Mouse (Mus musculus) hindbrain, embryonic 14.5 days (tissue): Measurements from ENCODE around the gene Slc16a1. TPM values are rescaled to one million over a fixed set of nuclear protein-coding genes. Genes with fewer than 3 reads are reported as not detected.
A peak's percentile ranks its signal among the peaks of the same experiment; 100 is the strongest.
"Not testable (repeated sequence)": the region's sequence is repeated elsewhere in the genome, so short reads cannot be mapped to it uniquely, and the experiment has no call there.

Source experiments
- ATAC-seq: fragments of 200-750 bp; cut with Nextera tagmentation; 2 replicates; pipeline ENCODE4 v1.8.0; 2017; ENCODE audit warnings: moderate number of reproducible peaks, mild to moderate bottlenecking, moderate TSS enrichment, moderate library complexity; ENCODE audit not compliant: low FRiP score
- DNase-seq: peaks from one replicate; pipeline ENCODE4 v3.0.0-alpha.2; 2015; ENCODE audit warnings: low spot score
- H3K27ac ChIP-seq: fragments of 300-500 bp; sonication (generic); 2 replicates; pipeline ENCODE4 v1.5.1; 2014; ENCODE audit warnings: mild to moderate bottlenecking, moderate library complexity
- H3K27me3 ChIP-seq: fragments of 300-500 bp; sonication (generic); 2 replicates; pipeline ENCODE4 v1.6.1; 2014; ENCODE audit warnings: mild to moderate bottlenecking, low read length, mixed read lengths; ENCODE audit not compliant: control insufficient read depth, insufficient read depth
- H3K36me3 ChIP-seq: fragments of 300-500 bp; sonication (generic); replicated peaks from 2 replicates; pipeline ENCODE4 v1.6.1; 2014; ENCODE audit not compliant: control insufficient read depth, insufficient read depth
- H3K4me1 ChIP-seq: fragments of 300-500 bp; sonication (generic); replicated peaks from 2 replicates; pipeline ENCODE4 v1.6.1; 2014; ENCODE audit warnings: antibody characterized with exemption, low read length, mixed read lengths; ENCODE audit not compliant: control insufficient read depth, insufficient read depth
- H3K4me2 ChIP-seq: fragments of 300-500 bp; sonication (generic); replicated peaks from 2 replicates; pipeline ENCODE4 v1.6.1; 2014; ENCODE audit warnings: mild to moderate bottlenecking, moderate library complexity
- H3K4me3 ChIP-seq: fragments of 300-500 bp; sonication (generic); replicated peaks from 2 replicates; pipeline ENCODE4 v1.5.1; 2014; ENCODE audit warnings: mild to moderate bottlenecking, low read length
- H3K9ac ChIP-seq: fragments of 300-500 bp; sonication (generic); 2 replicates; pipeline ENCODE4 v1.6.1; 2014
- H3K9me3 ChIP-seq: fragments of 300-500 bp; sonication (generic); 2 replicates; pipeline ENCODE4 v1.6.1; 2016; ENCODE audit warnings: low read length; ENCODE audit not compliant: control insufficient read depth
- WGBS: fragments of 180-500 bp; shearing (Covaris S2); extraction: QIAGEN DNeasy Blood & Tissue Kit; methylation state at CpG from one replicate; pipeline ENCODE4 v1.1.7; 2014; 5-methylcytosine and 5-hydroxymethylcytosine counted together
- polyA plus RNA-seq: library from polyadenylated mRNA; unstranded; fragments of >200 nt; fragmentation: Nextera tagmentation; extraction: Ambion mirVana; gene quantifications from 2 replicates; pipeline ENCODE4 v1.2.1, GENCODE M21; 2014

Slc16a1 gene
- polyA plus RNA-seq, 1 experiment from 2014 or later, result 10.0 TPM

GRCm38 (mm10) chr3:104669856-104670182 is 31.4 kb downstream of the Slc16a1 start:
- DNase-seq, result no peak
- no peaks in the 10 kb centered on the region for H3K36me3 ChIP-seq
- peaks cover 10% of the 10 kb centered on the region for H3K4me1 ChIP-seq
- no peak overlapping the region for H3K9ac ChIP-seq
- no peak overlapping the region for H3K4me3 ChIP-seq
- H3K9me3 ChIP-seq, result no peaks in the 10 kb centered on the region
- 29% methylated on average over 1 of the region's 1 CpGs for whole genome bisulfite sequencing
- ATAC-seq, result no peak
- no peak overlapping the region for H3K27ac ChIP-seq
- H3K4me2 ChIP-seq, result no peak overlapping the region
- no peaks in the 10 kb centered on the region for H3K27me3 ChIP-seq

DNA sequence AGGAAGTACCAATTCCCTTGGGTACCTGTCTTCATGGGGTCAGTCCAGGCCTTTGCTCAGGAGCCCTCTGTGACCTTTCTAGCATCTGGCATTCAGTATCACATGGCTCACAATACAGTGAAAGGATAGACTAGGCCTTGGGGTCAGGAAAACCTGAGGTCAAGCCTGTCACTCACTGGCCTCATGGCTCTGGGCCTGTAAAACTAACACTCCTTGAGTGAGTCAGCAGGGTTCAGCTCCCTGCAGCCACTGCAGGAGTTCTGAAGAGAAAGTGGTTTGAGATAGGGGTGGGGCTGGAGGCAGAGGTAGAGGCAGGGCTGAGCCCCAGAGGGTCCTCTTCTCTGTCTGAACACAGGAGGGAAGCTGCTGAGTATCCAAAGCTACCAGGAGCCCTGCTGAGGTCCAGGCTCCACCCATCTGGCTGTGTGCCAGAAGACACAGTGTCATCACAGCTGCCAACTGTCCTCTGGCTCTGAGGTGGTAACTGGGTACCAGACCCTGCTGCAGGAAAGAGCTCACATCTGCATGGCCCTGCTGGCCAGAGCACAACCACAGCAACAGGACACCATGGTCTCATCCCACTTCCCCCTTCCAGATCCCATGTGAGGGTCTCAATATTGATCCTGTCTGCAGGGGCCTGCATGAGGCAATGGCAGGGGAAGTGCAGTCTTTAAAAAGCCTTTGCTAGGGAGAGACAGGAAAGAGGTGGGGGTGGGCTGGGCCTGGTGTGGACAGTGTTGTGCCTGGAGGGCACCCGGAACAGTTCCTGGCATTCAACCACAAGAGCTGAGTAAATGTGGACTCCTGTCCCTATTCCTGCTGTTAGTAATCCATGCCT is 31.9 kb downstream of the Slc16a1 start:
- not testable (repeated sequence) for H3K9me3 ChIP-seq, H3K4me2 ChIP-seq, DNase-seq, H3K27me3 ChIP-seq, H3K4me3 ChIP-seq, H3K27ac ChIP-seq, H3K36me3 ChIP-seq, H3K9ac ChIP-seq
- ATAC-seq, result 0 out of 2 replicates have a peak, but pooled peaks have one; percentile 35
- peaks cover 14% of the 10 kb centered on the region for H3K4me1 ChIP-seq
- WGBS, result 44% methylated on average over 1 of the region's 1 CpGs

GRCm38 (mm10) chr3:104671543-104671942 is 33.1 kb downstream of the Slc16a1 start:
- DNase-seq (no peak), ATAC-seq (no peak)
- no peaks in the 10 kb centered on the region for H3K27me3 ChIP-seq
- H3K4me3 ChIP-seq, result no peak overlapping the region
- no peaks in the 10 kb centered on the region for H3K36me3 ChIP-seq
- no peak overlapping the region for H3K4me2 ChIP-seq
- H3K9me3 ChIP-seq, result no peaks in the 10 kb centered on the region
- no peak overlapping the region for H3K9ac ChIP-seq
- no peak overlapping the region for H3K27ac ChIP-seq
- peaks cover 14% of the 10 kb centered on the region for H3K4me1 ChIP-seq
- WGBS, result 80% methylated on average over 6 of the region's 6 CpGs

- no peak overlapping the region for H3K27ac ChIP-seq
- no peak overlapping the region for H3K4me3 ChIP-seq
- no peak overlapping the region for H3K4me2 ChIP-seq
- 62% methylated on average over 4 of the region's 4 CpGs for WGBS
- H3K4me1 ChIP-seq, result peaks cover 14% of the 10 kb centered on the region
- no peak for DNase-seq
- H3K9me3 ChIP-seq, result no peaks in the 10 kb centered on the region
- H3K36me3 ChIP-seq, result no peaks in the 10 kb centered on the region
- ATAC-seq, result no peak
- no peaks in the 10 kb centered on the region for H3K27me3 ChIP-seq
- no peak overlapping the region for H3K9ac ChIP-seq
Observed at GRCm38 (mm10) chr3:104672041-104672440, 33.6 kb downstream of the Slc16a1 start.

- WGBS, result 76% methylated on average over 4 of the region's 4 CpGs
- no peak overlapping the region for H3K4me2 ChIP-seq
Observed at GRCm38 (mm10) chr3:104673642-104674328, 35.3 kb downstream of the Slc16a1 start.

GRCm38 (mm10) chr3:104674329-104675220 is 36.1 kb downstream of the Slc16a1 start:
- H3K9ac ChIP-seq, result peak overlapping the region; percentile 60
- H3K36me3 ChIP-seq, result no peaks in the 10 kb centered on the region
- H3K4me3 ChIP-seq, result peak overlapping the region; percentile 38
- H3K4me2 ChIP-seq, result peak overlapping the region; percentile 86
- DNase-seq, result no peak
- H3K27ac ChIP-seq, result 0 out of 2 replicates have a peak overlapping the region, but pooled peaks have one; percentile 35
- ATAC-seq, result peak; percentile 6; the same call in 1 of the 2 replicates
- WGBS, result 37% methylated on average over 14 of the region's 14 CpGs
- H3K9me3 ChIP-seq, result no peaks in the 10 kb centered on the region
- peaks cover 14% of the 10 kb centered on the region for H3K4me1 ChIP-seq
- H3K27me3 ChIP-seq, result no peaks in the 10 kb centered on the region

More at GRCm38 (mm10) chr3:104673642-104674328, 35.3 kb downstream of the Slc16a1 start:
- ATAC-seq, result no peak
- H3K27ac ChIP-seq, result no peak overlapping the region
- H3K4me1 ChIP-seq, result peaks cover 14% of the 10 kb centered on the region
- DNase-seq, result no peak
- no peak overlapping the region for H3K4me3 ChIP-seq
- no peaks in the 10 kb centered on the region for H3K36me3 ChIP-seq
- H3K9ac ChIP-seq, result no peak overlapping the region
- H3K9me3 ChIP-seq, result no peaks in the 10 kb centered on the region
- no peaks in the 10 kb centered on the region for H3K27me3 ChIP-seq

- no peaks in the 10 kb centered on the region for H3K36me3 ChIP-seq
- peak overlapping the region; percentile 38 for H3K4me3 ChIP-seq
- peak overlapping the region; percentile 86 for H3K4me2 ChIP-seq
- H3K27ac ChIP-seq, result peak overlapping the region; percentile 35; the same call in 1 of the 2 replicates
- WGBS, result 6% methylated on average over 23 of the region's 23 CpGs
- no peaks in the 10 kb centered on the region for H3K9me3 ChIP-seq
- H3K4me1 ChIP-seq, result peaks cover 14% of the 10 kb centered on the region
- ATAC-seq (peak; percentile 87), DNase-seq (peak; percentile 74)
- H3K27me3 ChIP-seq, result no peaks in the 10 kb centered on the region
- peak overlapping the region; percentile 60 for H3K9ac ChIP-seq
Observed at GRCm38 (mm10) chr3:104675258-104675851, 36.9 kb downstream of the Slc16a1 start.

- no peak overlapping the region for H3K27ac ChIP-seq
- ATAC-seq (no peak), DNase-seq (no peak)
- H3K9ac ChIP-seq, result no peak overlapping the region
- peaks cover 7% of the 10 kb centered on the region; the same call in 1 of the 2 replicates for H3K4me1 ChIP-seq
- no peaks in the 10 kb centered on the region for H3K36me3 ChIP-seq
- H3K27me3 ChIP-seq, result no peaks in the 10 kb centered on the region
- H3K4me2 ChIP-seq, result no peak overlapping the region
- no peak overlapping the region for H3K4me3 ChIP-seq
- WGBS, result 95% methylated on average over 2 of the region's 2 CpGs
- no peaks in the 10 kb centered on the region for H3K9me3 ChIP-seq
Observed at GRCm38 (mm10) chr3:104677781-104678180, 39.3 kb downstream of the Slc16a1 start.
